Mouse (Mus musculus): ENCODE results near the gene Kcnj12. TPM values are rescaled to one million over a fixed set of nuclear protein-coding genes. Genes with fewer than 3 reads are reported as not detected.

Gene Kcnj12
- polyA plus RNA-seq, 1 experiment from 2014 or later: 0.30 TPM

GRCm38 (mm10) chr11:60981693-60982486 lies 40.5 kb upstream of the Kcnj12 start:
- Histone ChIP-seq H3K9me3 (ENCODE audit: low read depth, low read length) (no peaks in the 10 kb centered on the region), H3K27ac (ENCODE audit: low read depth) (no peak overlapping the region), H3K27me3 (ENCODE audit: insufficient read depth, low read length) (no peaks in the 10 kb centered on the region), H3K4me3 (ENCODE audit: low read depth, low read length) (no peak overlapping the region), H3K9ac (no peak overlapping the region), H3K4me1 (ENCODE audit: insufficient read depth) (0 out of 2 replicates have a peak, but pooled peaks cover 3% of the 10 kb centered on the region), H3K4me2 (no peak overlapping the region), H3K36me3 (ENCODE audit: insufficient read depth) (no peaks in the 10 kb centered on the region)
- WGBS: 48% methylated on average over 14 of the region's 14 CpGs
- DNase-seq: peak; percentile 62
- TF ChIP-seq CTCF (IDR thresholded peaks at IDR 0.05; ENCODE audit: low read depth): no peak
- ATAC-seq (ENCODE audit: insufficient read depth): peak; percentile 44

DNA sequence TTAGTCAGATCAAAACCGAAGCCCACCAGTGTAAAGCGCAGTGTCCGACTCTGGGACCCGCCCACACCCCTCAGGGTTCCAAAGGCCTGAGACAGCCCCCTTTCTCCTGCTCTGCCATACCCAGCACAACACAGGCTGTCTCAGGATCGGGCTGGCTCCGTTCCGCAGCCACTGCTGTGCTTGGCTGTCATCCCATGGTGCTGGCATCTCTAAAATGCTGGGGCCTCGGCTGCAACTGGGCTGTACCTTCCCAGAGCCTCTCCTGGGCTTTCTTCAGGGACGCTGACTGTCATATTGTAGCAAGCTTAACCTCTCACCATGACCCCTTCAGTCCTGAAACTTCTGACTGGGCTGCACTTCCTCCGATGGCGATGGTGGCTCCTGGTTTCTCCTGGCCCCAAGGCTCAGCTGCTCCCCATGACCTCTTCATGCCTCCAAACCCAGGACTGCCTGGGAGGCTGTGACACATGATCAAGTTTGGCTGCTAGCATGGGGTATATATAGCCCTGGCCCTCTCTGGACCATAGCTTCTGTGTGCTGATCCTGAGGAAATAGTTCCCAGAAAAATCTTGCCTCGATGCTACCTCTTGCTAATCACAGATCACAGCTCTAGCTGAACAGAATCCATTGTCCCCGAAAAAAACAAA lies 37.3 kb upstream of the Kcnj12 start:
- Histone ChIP-seq H3K4me2 (no peak overlapping the region), H3K4me1 (ENCODE audit: insufficient read depth) (0 out of 2 replicates have a peak, but pooled peaks cover 3% of the 10 kb centered on the region), H3K9me3 (ENCODE audit: low read depth, low read length) (no peaks in the 10 kb centered on the region), H3K9ac (no peak overlapping the region), H3K36me3 (ENCODE audit: insufficient read depth) (no peaks in the 10 kb centered on the region), H3K27me3 (ENCODE audit: insufficient read depth, low read length) (no peaks in the 10 kb centered on the region), H3K27ac (ENCODE audit: low read depth) (no peak overlapping the region), H3K4me3 (ENCODE audit: low read depth, low read length) (no peak overlapping the region)
- ATAC-seq (ENCODE audit: insufficient read depth) (no peak), DNase-seq (peak; percentile 13)
- no peak for TF ChIP-seq CTCF (IDR thresholded peaks at IDR 0.05; ENCODE audit: low read depth)
- 67% methylated on average over 13 of the region's 13 CpGs for WGBS

DNA sequence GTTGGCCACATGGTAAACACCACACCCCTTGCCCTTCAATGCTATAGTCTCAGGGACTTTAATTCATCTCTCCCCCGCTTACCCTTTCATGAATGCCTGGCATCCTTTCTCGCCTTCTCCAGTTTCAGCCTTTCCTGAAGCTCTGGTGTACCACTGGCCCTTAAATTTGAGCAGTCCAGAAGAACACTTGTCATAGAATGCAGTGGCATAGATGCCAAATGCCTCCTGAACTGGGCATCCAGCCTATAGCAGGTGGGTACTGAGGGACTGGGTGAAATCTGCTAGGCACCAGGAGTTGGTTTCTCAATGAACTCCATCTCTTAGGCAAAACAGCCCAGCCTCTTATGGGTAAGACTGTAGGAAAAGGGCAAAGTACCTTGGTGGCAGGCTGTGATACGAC lies 31.9 kb upstream of the Kcnj12 start:
- TF ChIP-seq CTCF (IDR thresholded peaks at IDR 0.05; ENCODE audit: low read depth): no peak
- Histone ChIP-seq H3K27me3 (ENCODE audit: insufficient read depth, low read length) (no peaks in the 10 kb centered on the region), H3K9ac (no peak overlapping the region), H3K27ac (ENCODE audit: low read depth) (no peak overlapping the region), H3K9me3 (ENCODE audit: low read depth, low read length) (no peaks in the 10 kb centered on the region), H3K36me3 (ENCODE audit: insufficient read depth) (no peaks in the 10 kb centered on the region), H3K4me1 (ENCODE audit: insufficient read depth) (no peaks in the 10 kb centered on the region), H3K4me2 (no peak overlapping the region), H3K4me3 (ENCODE audit: low read depth, low read length) (no peak overlapping the region)
- 76% methylated on average over 3 of the region's 3 CpGs for WGBS
- no peak for ATAC-seq (ENCODE audit: insufficient read depth)
- DNase-seq: no peak

GRCm38 (mm10) chr11:61002736-61003135 lies 19.6 kb upstream of the Kcnj12 start:
- no peak for TF ChIP-seq CTCF (IDR thresholded peaks at IDR 0.05; ENCODE audit: low read depth)
- DNase-seq (peak; percentile 25), ATAC-seq (ENCODE audit: insufficient read depth) (no peak)
- Histone ChIP-seq H3K4me3 (ENCODE audit: low read depth, low read length) (no peak overlapping the region), H3K9ac (no peak overlapping the region), H3K36me3 (ENCODE audit: insufficient read depth) (no peaks in the 10 kb centered on the region), H3K27ac (ENCODE audit: low read depth) (no peak overlapping the region), H3K4me2 (no peak overlapping the region), H3K4me1 (ENCODE audit: insufficient read depth) (peaks cover 4% of the 10 kb centered on the region; the same call in 1 of the 2 replicates), H3K9me3 (ENCODE audit: low read depth, low read length) (no peaks in the 10 kb centered on the region), H3K27me3 (ENCODE audit: insufficient read depth, low read length) (no peaks in the 10 kb centered on the region)
- WGBS: 71% methylated on average over 8 of the region's 8 CpGs

DNA sequence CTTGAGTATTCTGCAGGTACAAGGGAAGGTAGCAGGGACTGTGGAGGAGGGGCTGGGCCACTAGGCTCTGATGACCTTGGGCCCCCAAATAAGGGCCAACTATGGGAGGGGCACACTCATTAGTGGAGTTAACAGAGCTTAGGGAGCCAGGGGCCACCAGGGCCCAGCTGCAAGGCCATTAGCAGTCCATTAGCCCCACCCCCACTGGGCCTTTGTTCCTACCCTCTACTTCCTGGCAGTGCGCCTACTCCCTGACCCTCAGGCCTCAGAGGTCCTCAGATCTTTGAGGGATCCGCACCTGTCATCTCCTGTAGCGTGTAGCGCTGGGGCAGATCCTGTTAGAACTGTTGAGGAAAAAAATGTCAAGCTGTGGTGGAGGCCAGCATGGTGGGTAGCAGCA lies 18.3 kb upstream of the Kcnj12 start:
- peaks cover 4% of the 10 kb centered on the region; the same call in 1 of the 2 replicates for H3K4me1 ChIP-seq (ENCODE audit: insufficient read depth)
- H3K4me3 ChIP-seq (ENCODE audit: low read depth, low read length): no peak overlapping the region
- 49% methylated on average over 4 of the region's 4 CpGs for WGBS
- H3K36me3 ChIP-seq (ENCODE audit: insufficient read depth): no peaks in the 10 kb centered on the region
- H3K27me3 ChIP-seq (ENCODE audit: insufficient read depth, low read length): no peaks in the 10 kb centered on the region
- no peaks in the 10 kb centered on the region for H3K9me3 ChIP-seq (ENCODE audit: low read depth, low read length)
- no peak overlapping the region for H3K9ac ChIP-seq
- no peak for TF ChIP-seq CTCF (IDR thresholded peaks at IDR 0.05; ENCODE audit: low read depth)
- ATAC-seq (ENCODE audit: insufficient read depth) (no peak), DNase-seq (no peak)
- no peak overlapping the region for H3K27ac ChIP-seq (ENCODE audit: low read depth)
- H3K4me2 ChIP-seq: no peak overlapping the region

DNA sequence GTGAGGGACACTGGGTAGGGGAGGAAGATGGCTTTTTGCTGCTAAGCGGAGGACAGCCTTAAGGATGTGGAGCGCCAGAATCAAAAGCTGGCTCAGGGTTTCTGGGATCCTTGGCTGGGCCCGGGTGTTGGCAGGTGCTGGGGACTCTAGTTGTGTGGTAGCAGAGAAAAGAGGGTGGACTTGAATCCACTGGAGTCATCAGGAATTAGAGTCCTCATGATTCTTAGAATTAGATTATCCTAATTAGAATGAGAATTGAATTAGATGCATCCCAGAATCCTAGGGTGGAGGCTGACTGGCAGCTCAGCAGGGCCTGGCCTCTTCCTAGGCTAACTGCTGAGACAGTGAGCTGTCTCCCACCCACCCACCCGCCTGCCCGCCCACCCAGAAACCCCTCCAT lies 17.6 kb upstream of the Kcnj12 start:
- H3K27me3 ChIP-seq (ENCODE audit: insufficient read depth, low read length): no peaks in the 10 kb centered on the region
- no peak overlapping the region for H3K27ac ChIP-seq (ENCODE audit: low read depth)
- peaks cover 4% of the 10 kb centered on the region; the same call in 1 of the 2 replicates for H3K4me1 ChIP-seq (ENCODE audit: insufficient read depth)
- no peak overlapping the region for H3K4me3 ChIP-seq (ENCODE audit: low read depth, low read length)
- no peak overlapping the region for H3K9ac ChIP-seq
- no peaks in the 10 kb centered on the region for H3K36me3 ChIP-seq (ENCODE audit: insufficient read depth)
- no peak for TF ChIP-seq CTCF (IDR thresholded peaks at IDR 0.05; ENCODE audit: low read depth)
- no peak for DNase-seq
- ATAC-seq (ENCODE audit: insufficient read depth): no peak
- no peak overlapping the region for H3K4me2 ChIP-seq
- H3K9me3 ChIP-seq (ENCODE audit: low read depth, low read length): no peaks in the 10 kb centered on the region
- WGBS: 76% methylated on average over 5 of the region's 5 CpGs

DNA sequence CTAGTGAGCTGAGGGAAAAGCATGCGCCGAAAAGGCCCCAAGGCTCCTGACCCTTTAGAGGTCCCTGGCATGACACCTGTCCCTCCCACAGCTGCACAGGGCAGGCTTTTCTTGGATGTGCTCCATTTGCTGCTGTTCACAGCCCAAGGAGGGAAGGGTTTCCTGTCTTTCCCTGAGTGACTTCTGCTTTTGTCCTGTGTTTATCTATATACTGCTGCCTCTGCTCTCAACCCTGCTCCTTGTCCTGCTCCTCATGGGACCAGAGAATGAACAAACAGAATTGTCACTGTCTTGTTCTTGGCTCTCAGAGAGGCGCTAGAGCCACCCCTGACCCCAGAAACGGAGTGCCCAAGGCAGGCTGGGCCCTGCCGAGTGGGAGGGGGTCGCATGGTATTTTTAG lies 17.0 kb upstream of the Kcnj12 start:
- Histone ChIP-seq H3K27me3 (ENCODE audit: insufficient read depth, low read length) (no peaks in the 10 kb centered on the region), H3K9me3 (ENCODE audit: low read depth, low read length) (no peaks in the 10 kb centered on the region), H3K4me3 (ENCODE audit: low read depth, low read length) (no peak overlapping the region), H3K4me1 (ENCODE audit: insufficient read depth) (peaks cover 4% of the 10 kb centered on the region; the same call in 1 of the 2 replicates), H3K9ac (no peak overlapping the region), H3K4me2 (no peak overlapping the region), H3K27ac (ENCODE audit: low read depth) (no peak overlapping the region), H3K36me3 (ENCODE audit: insufficient read depth) (no peaks in the 10 kb centered on the region)
- WGBS: 25% methylated on average over 6 of the region's 6 CpGs
- no peak for ATAC-seq (ENCODE audit: insufficient read depth)
- peak; percentile 20 for DNase-seq
- no peak for TF ChIP-seq CTCF (IDR thresholded peaks at IDR 0.05; ENCODE audit: low read depth)

Data from lung, embryonic 14.5 days (tissue).